Mouse (Mus musculus) lung, postnatal 0 days (tissue): ENCODE measurements around the gene Dcxr. TPM values are rescaled to one million over a fixed set of nuclear protein-coding genes. Genes with fewer than 3 reads are reported as not detected.
"Not testable (repeated sequence)": the region's sequence is repeated elsewhere in the genome, so short reads cannot be mapped to it uniquely, and the experiment has no call there.

ENCODE experiments used
- ATAC-seq: fragments of 200-750 bp; cut with Nextera tagmentation; 2 replicates; pipeline ENCODE4 v1.8.0; 2017; ENCODE audit warnings: moderate library complexity
- DNase-seq: peaks from one replicate; pipeline ENCODE4 v3.0.0-alpha.2; 2016; ENCODE audit warnings: low spot score
- H3K27ac ChIP-seq: fragments of 300-500 bp; sonication (generic); 2 replicates; pipeline ENCODE4 v1.5.1; 2014; ENCODE audit warnings: antibody characterized with exemption, mild to moderate bottlenecking, low read length, mixed read lengths
- H3K27me3 ChIP-seq: fragments of 300-500 bp; sonication (generic); replicated peaks from 2 replicates; pipeline ENCODE4 v1.6.1; 2014; ENCODE audit warnings: low read length, mixed read lengths; ENCODE audit not compliant: insufficient read depth
- H3K36me3 ChIP-seq: fragments of 300-500 bp; sonication (generic); 2 replicates; pipeline ENCODE4 v1.6.1; 2014; ENCODE audit warnings: low read length, mixed read lengths; ENCODE audit not compliant: insufficient read depth
- H3K4me1 ChIP-seq: fragments of 300-500 bp; sonication (generic); 2 replicates; pipeline ENCODE4 v1.6.1; 2014; ENCODE audit warnings: antibody characterized with exemption, low read depth, low read length, mixed read lengths; ENCODE audit not compliant: insufficient read depth
- H3K4me2 ChIP-seq: fragments of 300-500 bp; sonication (generic); replicated peaks from 2 replicates; pipeline ENCODE4 v1.6.1; 2014; ENCODE audit warnings: low read depth, mild to moderate bottlenecking, low read length, moderate library complexity, mixed read lengths
- H3K4me3 ChIP-seq: fragments of 300-500 bp; sonication (generic); 2 replicates; pipeline ENCODE4 v1.5.1; 2014; ENCODE audit warnings: low read depth, low read length
- H3K9ac ChIP-seq: fragments of 300-500 bp; sonication (generic); replicated peaks from 2 replicates; pipeline ENCODE4 v1.6.1; 2014; ENCODE audit warnings: low read depth, mild to moderate bottlenecking
- H3K9me3 ChIP-seq: fragments of 300-500 bp; sonication (generic); 2 replicates; pipeline ENCODE4 v1.6.1; 2016; ENCODE audit warnings: low read length, mixed read lengths
- CTCF ChIP-seq: IDR thresholded peaks from 2 replicates; pipeline ENCODE4 v1.5.1; 2016; ENCODE audit warnings: antibody characterized with exemption, mild to moderate bottlenecking
- EP300 ChIP-seq: IDR thresholded peaks from 2 replicates; pipeline ENCODE4 v1.6.1; 2016; ENCODE audit warnings: antibody characterized with exemption, mild to moderate bottlenecking, control low read depth
- WGBS: fragments of 180-500 bp; shearing (Covaris S2); extraction: QIAGEN DNeasy Blood & Tissue Kit; methylation state at CpG from one replicate; pipeline ENCODE4 v1.1.7; 2014; 5-methylcytosine and 5-hydroxymethylcytosine counted together
- polyA plus RNA-seq: library from polyadenylated mRNA; unstranded; fragments of >200 nt; fragmentation: Nextera tagmentation; extraction: Ambion mirVana; gene quantifications from 2 replicates; pipeline ENCODE4 v1.2.1, GENCODE M21; 2015

Dcxr gene
- polyA plus RNA-seq, 1 experiment from 2014 or later = 430 TPM

DNA sequence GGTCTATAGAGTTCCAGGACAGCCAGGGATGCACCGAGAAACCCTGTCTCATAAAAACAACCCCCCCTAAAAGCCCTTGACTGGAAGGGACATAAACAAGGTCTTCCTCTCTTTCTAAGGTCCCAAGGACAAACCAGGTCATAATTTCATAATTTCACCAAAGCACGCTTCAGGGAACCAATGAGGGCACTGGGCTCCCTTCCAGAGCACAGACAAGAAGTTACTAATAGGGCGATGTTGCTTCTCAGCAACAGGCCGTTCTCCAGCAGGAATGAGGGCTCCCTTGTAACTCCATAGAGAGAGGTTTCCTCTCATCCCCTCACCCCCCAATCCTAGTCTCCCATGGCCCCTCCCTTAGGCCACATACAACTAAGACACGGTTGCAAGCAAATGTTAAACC lies 13.9 kb upstream of the Dcxr start:
- H3K4me1 ChIP-seq = no peaks in the 10 kb centered on the region
- no peak overlapping the region for H3K9ac ChIP-seq
- no peaks in the 10 kb centered on the region for H3K9me3 ChIP-seq
- H3K27ac ChIP-seq = no peak overlapping the region
- DNase-seq = no peak
- no peak overlapping the region for H3K4me2 ChIP-seq
- 75% methylated on average over 5 of the region's 5 CpGs for WGBS
- H3K4me3 ChIP-seq = no peak overlapping the region
- TF ChIP-seq EP300 (no peak), CTCF (no peak)
- ATAC-seq = no peak
- H3K36me3 ChIP-seq = no peaks in the 10 kb centered on the region
- H3K27me3 ChIP-seq = no peaks in the 10 kb centered on the region

DNA sequence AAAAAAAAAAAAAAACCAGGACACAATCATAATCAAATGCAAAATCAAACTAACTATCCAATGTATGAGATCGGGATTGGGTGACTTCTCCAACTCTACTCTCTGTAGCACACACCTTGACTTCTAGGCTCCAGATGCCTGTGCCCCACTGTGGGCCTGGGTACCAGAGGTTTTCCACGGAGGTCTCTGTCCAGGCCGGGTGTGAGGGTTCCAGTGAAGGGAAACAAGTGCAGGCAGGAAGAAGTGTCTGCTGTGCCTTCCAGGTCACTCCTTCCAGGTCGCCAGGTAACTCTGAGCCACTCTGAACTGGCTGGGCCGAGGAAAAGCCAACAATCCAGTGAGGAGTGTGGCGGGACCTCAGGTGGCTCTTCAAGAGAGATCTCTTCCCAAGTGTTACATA lies 9.3 kb upstream of the Dcxr start:
- 54% methylated on average over 6 of the region's 6 CpGs for WGBS
- Histone ChIP-seq H3K27ac (no peak overlapping the region), H3K36me3 (no peaks in the 10 kb centered on the region), H3K9ac (no peak overlapping the region), H3K27me3 (no peaks in the 10 kb centered on the region), H3K9me3 (no peaks in the 10 kb centered on the region), H3K4me2 (no peak overlapping the region), H3K4me1 (peaks cover 7% of the 10 kb centered on the region; the same call in 1 of the 2 replicates), H3K4me3 (no peak overlapping the region)
- ATAC-seq (no peak), DNase-seq (peak; percentile 5)
- TF ChIP-seq EP300 (no peak), CTCF (no peak)

DNA sequence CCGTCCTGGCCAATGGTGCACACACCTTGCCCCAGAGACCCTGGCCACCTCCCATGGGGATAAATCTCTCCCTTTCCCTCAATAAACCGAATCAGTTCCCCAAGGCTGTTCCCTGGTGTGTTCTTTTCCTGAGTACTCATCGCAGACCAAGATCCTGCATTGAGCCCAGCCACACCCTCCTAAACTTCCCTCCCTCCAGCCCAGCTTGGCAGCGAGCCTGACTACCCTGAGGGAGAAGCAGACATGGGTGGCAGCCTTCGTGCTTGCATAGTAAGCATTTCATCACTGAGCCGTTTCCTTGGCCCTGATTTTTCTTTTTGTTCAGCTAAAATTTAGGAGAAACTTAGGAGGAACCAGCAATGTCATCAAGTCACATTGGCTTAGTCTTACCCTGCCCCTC lies 6.4 kb upstream of the Dcxr start:
- WGBS = 28% methylated on average over 6 of the region's 6 CpGs
- no peak overlapping the region for H3K4me2 ChIP-seq
- ATAC-seq (peak; percentile 33), DNase-seq (peak; percentile 85)
- H3K4me3 ChIP-seq = no peak overlapping the region
- TF ChIP-seq CTCF (no peak), EP300 (no peak)
- H3K9me3 ChIP-seq = no peaks in the 10 kb centered on the region
- H3K36me3 ChIP-seq = no peaks in the 10 kb centered on the region
- peaks cover 7% of the 10 kb centered on the region; the same call in 1 of the 2 replicates for H3K4me1 ChIP-seq
- H3K27ac ChIP-seq = peak overlapping the region; percentile 82
- no peaks in the 10 kb centered on the region for H3K27me3 ChIP-seq
- H3K9ac ChIP-seq = no peak overlapping the region

DNA sequence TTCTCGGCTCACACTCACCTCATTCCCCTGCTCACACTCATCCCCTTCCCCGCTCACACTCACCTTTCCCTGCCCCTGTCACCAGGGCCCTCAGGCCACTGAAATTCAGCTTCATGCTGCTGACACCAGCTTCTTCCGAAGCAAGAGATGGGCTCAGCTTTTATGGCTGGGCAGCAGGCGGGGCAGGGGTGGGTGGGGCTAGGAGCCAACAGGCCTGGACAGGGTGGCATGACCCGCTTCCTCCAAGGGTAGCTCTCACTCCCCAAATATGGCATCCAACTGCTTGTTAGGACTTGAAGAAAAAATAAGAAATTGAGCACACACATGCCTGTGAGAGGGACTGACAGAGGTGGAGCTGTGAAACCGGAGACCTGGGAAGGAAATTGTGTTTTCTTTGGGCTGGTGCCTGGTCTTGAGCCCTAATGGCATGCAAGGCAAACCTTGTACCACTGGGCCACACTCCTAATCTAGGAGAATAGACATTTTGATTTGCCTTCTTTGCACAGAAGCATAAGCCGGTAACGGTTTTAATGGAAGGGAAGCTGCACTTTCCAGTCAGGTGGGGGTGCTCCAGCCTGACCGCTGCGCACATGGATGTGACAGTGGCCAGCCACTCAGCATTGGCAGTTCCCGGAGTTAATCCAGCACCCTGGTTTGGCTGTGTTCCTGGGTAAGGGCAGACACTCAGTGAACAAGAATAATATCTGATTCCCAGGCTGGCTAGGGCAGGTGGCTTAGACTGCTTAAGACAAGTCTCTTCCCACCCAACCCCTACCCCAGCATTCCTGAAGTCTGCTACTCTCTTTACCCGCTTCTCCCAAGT lies 5.0 kb upstream of the Dcxr start, which contains the start of gene Cbr2:
TSS of gene Cbr2 (minus strand) at position 257 of the 823 bp plus-strand sequence.
- 56% methylated on average over 12 of the region's 12 CpGs for WGBS
- Histone ChIP-seq H3K4me3 (no peak within 1 kb of the TSS), H3K27ac (peak within 1 kb of the TSS; percentile 82), H3K9me3 (no peaks in the 10 kb centered on the region), H3K4me2 (peak within 1 kb of the TSS; percentile 34), H3K36me3 (no peaks in the 10 kb centered on the region), H3K4me1 (peaks cover 7% of the 10 kb centered on the region; the same call in 1 of the 2 replicates), H3K9ac (peak within 1 kb of the TSS; percentile 32; the same call in 1 of the 2 replicates), H3K27me3 (no peaks in the 10 kb centered on the region)
- ATAC-seq = peak; percentile 25
- peak; percentile 29; the same call in 1 of the 2 replicates for TF ChIP-seq EP300
- TF ChIP-seq CTCF = no peak
- peak; percentile 73 for DNase-seq

DNA sequence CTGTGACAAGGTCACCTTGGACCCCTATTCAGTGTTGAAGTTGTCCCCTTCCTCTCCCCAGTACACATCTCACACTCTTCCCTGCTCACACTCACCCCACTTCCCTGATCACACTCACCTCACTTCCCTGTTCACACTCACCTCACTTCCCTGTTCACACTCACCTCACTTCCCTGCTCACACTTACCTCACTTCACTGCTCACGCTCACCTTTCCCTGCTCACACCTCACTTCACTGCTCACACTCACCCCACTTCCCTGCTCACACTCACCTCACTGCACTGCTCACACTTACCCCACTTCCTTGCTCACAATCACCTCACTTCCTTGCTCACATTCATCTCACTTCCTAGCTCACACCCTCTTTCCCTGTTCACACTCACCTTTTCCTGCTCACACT lies 4.3 kb upstream of the Dcxr start:
- WGBS = 86% methylated on average over 1 of the region's 1 CpGs
- Histone ChIP-seq H3K4me2 (peak overlapping the region; percentile 34), H3K4me3 (no peak overlapping the region), H3K36me3 (no peaks in the 10 kb centered on the region), H3K27ac (peak overlapping the region; percentile 82), H3K9ac (no peak overlapping the region; the same call in 1 of the 2 replicates), H3K4me1 (peaks cover 9% of the 10 kb centered on the region; the same call in 1 of the 2 replicates), H3K27me3 (no peaks in the 10 kb centered on the region), H3K9me3 (no peaks in the 10 kb centered on the region)
- DNase-seq = no peak
- TF ChIP-seq CTCF (no peak), EP300 (no peak)
- no peak for ATAC-seq

DNA sequence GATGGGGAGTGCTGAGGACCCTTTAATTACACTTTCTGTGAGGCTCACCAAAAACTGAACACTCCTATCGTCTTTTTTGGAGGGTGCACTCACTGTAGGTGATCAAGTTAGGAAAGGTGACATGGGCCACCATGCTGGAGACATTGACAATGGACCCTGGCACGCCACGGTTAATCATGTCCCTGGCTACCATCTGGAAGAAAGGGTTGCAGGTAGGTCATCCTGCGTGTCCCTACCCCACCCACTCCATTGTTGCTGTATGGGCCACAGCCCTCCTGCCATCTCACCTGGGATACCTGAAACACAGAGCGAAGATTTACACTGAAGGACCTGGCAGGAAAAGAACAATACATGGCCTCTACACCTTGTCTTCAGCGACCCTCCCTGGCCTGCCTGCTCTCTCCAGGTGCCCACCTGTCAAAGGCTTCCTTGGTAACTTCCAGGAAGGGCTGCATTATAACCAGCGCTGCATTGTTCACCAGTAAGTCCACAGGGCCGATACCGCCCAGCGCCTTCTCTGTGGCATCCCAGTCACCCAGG lies 3.3 kb upstream of the Dcxr start:
- TF ChIP-seq EP300 (no peak), CTCF (no peak)
- ATAC-seq = no peak
- 88% methylated on average over 10 of the region's 10 CpGs for WGBS

DNA sequence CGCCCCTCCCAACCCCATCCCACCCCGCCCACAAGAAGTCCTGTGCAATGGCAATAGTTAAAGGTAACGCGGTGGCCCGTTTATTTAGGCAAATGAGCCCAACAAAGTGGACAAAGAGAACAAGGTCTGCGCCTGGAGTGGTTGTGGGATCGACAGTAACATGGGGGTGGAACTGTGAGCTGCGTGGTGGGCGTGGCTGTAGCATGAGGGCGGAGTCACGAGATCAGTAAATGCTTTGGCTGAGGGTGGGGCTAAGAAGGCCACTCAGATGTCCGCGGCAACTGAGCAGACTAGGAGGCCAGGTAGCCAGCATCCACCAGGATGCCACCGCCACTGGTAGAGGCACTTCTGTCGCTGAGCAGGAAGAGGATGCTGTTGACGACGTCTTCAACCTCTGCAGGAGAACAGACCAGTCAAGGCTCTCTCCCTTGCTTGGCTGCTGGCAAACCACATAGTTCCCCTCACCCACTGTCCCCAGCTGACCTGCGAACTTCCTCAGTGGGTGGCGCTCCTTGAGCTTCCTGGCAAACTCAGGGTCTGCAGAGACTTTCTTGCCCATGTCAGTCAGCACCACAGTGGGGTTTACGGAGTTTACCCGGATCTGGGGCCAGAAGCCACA lies 2.5 kb upstream of the Dcxr start:
- not testable (repeated sequence) for H3K27me3 ChIP-seq, H3K9me3 ChIP-seq
- 2% methylated on average over 17 of the region's 21 CpGs for WGBS

More for the DNA sequence above, 3.3 kb upstream of the Dcxr start:
- Histone ChIP-seq H3K27ac (peak overlapping the region; percentile 82), H3K4me3 (no peak overlapping the region), H3K9me3 (no peaks in the 10 kb centered on the region), H3K36me3 (no peaks in the 10 kb centered on the region), H3K9ac (peak overlapping the region; percentile 32; the same call in 1 of the 2 replicates), H3K4me1 (peaks cover 11% of the 10 kb centered on the region; the same call in 1 of the 2 replicates), H3K27me3 (no peaks in the 10 kb centered on the region), H3K4me2 (peak overlapping the region; percentile 34; the same call in 1 of the 2 replicates)
- DNase-seq = no peak

More for the DNA sequence above, 2.5 kb upstream of the Dcxr start:
- not testable (repeated sequence) for H3K4me3 ChIP-seq, H3K9ac ChIP-seq, H3K4me2 ChIP-seq, H3K36me3 ChIP-seq
- 0 out of 2 replicates have a peak overlapping the region, but pooled peaks have one; percentile 59 for H3K27ac ChIP-seq
- peak; percentile 44 for ATAC-seq
- peaks cover 11% of the 10 kb centered on the region; the same call in 1 of the 2 replicates for H3K4me1 ChIP-seq
- peak; percentile 91 for DNase-seq
